Mouse (Mus musculus) cortical plate, adult 2 months (tissue): Measurements from ENCODE around the gene Dlg3.

Source experiments
- CTCF ChIP-seq: fragments of 200-500 bp; IDR thresholded peaks from 2 replicates; pipeline ENCODE4 v1.5.1; 2011; ENCODE audit warnings: mild to moderate bottlenecking, control low read depth, low read length; ENCODE audit not compliant: insufficient read depth; ENCODE audit errors: extremely low read depth
- POLR2A ChIP-seq: fragments of 200-500 bp; IDR thresholded peaks from 2 replicates; pipeline ENCODE4 v1.6.1; 2011; ENCODE audit warnings: mild to moderate bottlenecking, low read length, control low read depth; ENCODE audit not compliant: insufficient read depth; ENCODE audit errors: extremely low read depth

DNA sequence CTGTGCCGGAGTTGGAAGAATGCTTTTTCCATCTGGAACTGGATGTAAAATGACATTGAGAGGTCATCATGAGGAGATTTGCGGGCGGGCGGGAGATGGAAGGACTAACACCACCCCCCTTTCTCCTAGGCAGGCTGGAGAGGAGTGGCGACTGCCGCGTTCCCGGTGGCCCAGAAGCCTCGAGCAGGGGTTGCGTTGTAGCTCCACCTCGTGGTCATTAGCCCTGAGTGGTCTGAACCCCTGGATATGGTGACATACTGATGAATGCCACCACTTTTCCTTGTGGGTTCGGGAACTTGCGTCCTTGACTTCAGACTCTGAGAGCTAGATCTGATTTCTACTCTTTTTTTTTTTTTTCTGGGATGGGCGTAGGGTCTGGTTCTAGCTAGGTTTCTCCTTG, 28.6 kb upstream of the Dlg3 start:
- TF ChIP-seq POLR2A: no peak
- TF ChIP-seq CTCF: peak; percentile 56
